Mouse (Mus musculus) G1E (cell line): ENCODE results near the gene Bbof1.

Source experiments
- CTCF ChIP-seq: IDR thresholded peaks from 2 replicates; pipeline ENCODE4 v1.5.1; 2012; ENCODE audit warnings: low read depth, low read length, inconsistent platforms, mixed read lengths
- GATA2 ChIP-seq: IDR thresholded peaks from 2 replicates; pipeline ENCODE4 v1.6.1; 2012; ENCODE audit warnings: low read depth, low read length, inconsistent platforms, borderline replicate concordance
- TAL1 ChIP-seq: conservative IDR thresholded peaks from 2 replicates; pipeline ENCODE4 v1.6.1; 2012; ENCODE audit warnings: low read depth, low read length, inconsistent platforms, mixed read lengths

DNA sequence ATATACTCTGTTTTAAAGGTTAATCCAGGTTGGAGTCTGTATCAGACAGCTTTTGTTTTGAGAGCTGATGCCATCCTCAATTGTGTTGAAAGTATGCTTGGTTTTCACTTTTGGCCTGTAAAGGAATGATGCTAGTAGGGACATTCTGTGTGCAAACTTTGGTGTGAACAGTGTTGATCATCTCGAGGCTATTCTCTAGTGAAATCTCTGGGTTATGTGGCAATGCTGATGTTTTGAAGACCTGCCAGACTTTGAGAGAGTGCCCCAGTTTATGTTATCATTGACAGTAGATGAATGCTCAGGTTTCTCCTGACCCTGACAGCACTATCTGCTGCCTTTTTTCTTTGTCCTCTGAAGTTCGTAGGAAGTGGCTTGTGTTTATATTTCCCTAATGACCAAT is 46.0 kb upstream of the Bbof1 start:
- no peak for TF ChIP-seq CTCF
- no peak for TF ChIP-seq GATA2
- no peak for TF ChIP-seq TAL1
